Mouse (Mus musculus) mature B cell (primary cell): ENCODE results near the gene Tcl1b3.
"Not testable (repeated sequence)": the region's sequence is repeated elsewhere in the genome, so short reads cannot be mapped to it uniquely, and the experiment has no call there.

Experiments used
- in situ Hi-C: fragments of 300-500 bp; cut with MboI; formaldehyde crosslinking; loops from 2 replicates; pipeline ENCODE4 v1.14.3; 2019

Tcl1b3 gene

DNA sequence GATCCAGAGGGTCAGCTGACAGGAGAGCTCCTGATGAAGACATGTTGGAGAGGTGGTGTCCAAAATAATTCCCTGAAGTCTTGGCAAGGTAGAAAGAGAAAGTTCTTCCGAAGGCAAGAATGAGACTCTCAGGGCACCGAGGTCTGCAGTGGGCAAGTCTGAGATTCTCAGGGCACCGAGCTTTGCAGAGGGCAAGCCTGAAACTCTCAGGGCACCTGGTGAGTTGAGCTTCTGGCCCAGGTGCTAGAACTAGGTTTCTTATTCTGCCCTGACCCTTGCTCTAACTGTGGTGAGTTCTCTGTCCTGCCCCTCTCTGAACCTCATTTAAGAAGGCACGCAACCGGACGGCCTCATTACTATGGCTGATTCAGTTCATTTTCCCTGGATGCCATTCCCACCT, at the start of gene Tcl1b3:
Tcl1b3 (plus strand) TSS at position 301 of the 400 bp plus-strand sequence.
- in situ Hi-C loops, result not testable (repeated sequence)

DNA sequence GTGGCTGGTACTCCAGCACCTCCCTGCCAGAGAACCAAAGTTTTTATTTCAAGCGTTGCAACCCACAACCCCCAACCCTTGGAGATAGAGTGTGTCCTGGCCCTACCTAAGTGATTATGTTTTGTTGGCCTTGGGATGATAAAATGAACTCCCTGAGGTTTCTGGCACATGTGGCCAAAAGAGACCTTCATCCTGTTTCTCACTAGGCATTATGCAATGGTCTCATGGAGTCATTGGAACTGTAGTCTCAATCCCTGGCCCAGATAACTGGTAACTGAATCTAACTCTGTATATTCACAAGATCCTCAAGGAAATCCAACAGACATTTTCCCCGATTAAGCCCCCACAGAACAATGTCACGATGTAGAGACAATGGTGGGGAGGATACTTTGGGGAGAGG, 47.7 kb upstream of the Tcl1b3 start:
- in situ Hi-C loops, result no loop called here

DNA sequence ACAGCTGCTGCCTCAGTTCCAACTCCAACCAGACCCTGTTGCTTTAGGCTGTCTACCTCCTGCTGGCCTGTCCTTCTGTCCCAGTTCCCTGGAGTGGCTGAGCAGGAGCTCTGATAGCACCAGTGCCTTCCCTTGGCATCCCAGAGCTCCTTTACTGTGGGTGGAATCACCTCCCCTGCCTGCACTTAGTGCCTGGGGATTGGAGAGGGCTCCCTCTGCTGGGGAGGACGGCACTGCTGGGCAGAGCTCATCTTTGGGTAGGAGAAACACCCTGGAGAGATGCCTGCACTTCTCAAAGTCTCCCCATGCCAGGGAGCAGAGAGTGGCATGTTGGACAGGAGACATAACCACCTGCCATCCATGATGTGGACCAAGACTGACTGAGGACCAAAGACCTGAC, 45.9 kb upstream of the Tcl1b3 start:
- in situ Hi-C loops, result not testable (repeated sequence)

DNA sequence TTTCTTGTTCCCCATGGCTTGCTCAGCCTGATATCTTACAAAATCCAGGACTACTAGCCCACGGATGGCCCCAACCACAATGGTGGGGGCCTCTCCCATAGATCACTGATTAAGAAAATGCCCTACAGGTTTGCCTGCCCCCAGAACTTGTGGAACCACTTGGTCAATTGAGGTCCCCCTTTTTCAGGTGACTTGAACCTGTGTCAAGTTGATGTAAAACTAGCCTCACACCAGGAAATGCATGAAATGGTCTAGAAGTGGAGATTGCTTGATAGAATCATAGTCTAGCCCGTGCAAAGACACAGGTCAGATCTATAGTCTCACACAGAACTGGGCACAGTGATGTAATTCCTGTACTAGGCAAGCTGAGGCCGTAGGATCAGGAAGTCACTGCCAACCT, 45.1 kb upstream of the Tcl1b3 start, which contains the start of gene Tcl1b2:
Tcl1b2 (plus strand) TSS at position 301 of the 400 bp plus-strand sequence.
- in situ Hi-C loops, result no loop called here

DNA sequence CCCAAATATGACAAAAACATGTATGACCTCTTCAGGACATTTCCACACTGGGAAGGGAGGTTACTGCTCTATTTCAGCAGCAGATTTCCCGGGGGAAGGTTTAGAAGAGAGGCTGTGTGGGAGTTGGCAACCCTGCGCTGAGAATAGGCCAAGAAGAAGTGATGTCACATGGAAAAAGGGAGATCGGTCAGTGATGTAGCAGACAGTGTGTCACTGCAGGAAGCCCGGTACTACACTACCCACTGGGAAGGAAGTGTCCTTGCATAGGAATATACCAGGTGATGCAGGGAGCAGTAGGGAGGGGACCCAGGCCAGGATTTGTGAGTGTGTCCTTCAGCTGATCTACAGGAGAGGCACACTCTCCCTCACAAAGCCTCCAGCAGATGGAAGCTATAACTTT, 35.6 kb upstream of the Tcl1b3 start:
- in situ Hi-C loops, result not testable (repeated sequence)

DNA sequence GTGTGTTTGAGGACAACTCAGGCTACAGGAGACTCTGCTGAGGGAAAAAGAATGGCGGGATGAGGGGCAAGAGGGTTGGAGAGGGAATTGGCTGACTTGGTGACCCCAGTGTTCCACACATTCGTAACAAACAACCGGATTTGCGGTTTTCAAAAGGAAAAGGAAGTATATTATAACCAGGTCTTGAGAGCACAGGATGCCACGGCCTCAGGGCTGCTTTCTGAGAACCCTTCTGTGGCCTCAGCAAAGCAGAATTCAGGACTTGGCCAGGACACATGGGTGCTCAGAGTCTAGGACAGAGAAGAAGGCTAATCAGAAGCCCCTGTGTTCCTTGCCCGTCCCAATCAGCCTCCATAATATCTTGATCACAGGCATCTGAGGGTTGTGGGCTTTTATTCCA, 32.0 kb upstream of the Tcl1b3 start:
- in situ Hi-C loops, result no loop called here

DNA sequence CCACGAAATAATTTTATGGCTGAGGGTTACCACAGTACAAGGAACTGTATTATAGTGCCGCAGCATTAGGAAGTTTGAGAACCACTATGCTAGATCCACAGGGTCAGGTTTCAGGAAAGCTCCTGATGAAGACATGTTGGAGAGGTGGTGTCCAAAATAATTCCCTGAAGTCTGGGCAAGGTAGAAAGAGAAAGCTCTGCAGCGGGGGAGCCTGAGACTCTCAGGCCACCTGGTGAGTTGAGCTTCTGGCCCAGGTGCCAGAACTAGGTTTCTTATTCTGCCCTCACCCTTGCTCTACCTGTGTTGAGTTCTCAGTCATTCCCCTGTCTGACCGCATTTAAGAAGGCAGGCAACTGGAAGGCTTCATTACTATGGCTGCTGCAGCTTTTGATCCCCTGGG, 31.5 kb upstream of the Tcl1b3 start, which contains the start of gene Tcl1b1:
Tcl1b1 (plus strand) TSS at position 301 of the 400 bp plus-strand sequence.
- in situ Hi-C loops, result no loop called here

DNA sequence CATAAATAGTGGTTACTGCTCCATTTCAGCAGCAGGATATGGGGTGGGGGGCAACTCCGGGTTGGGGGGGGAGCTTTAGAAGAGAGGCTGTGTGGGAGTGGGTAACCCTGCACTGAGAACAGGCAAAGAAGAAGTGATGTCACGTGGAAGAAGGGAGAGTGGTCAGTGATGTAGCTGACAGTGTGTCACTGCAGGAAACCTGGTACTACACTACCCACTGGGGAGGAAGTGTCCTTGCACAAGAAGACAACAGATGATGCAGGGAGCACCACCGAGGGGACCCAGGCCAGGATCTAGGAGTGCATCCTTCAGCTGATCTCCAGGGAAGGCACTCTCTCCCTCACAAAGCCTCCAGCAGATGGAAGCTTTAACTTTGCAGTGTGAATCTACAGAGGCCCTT, 24.1 kb upstream of the Tcl1b3 start:
- in situ Hi-C loops, result no loop called here

DNA sequence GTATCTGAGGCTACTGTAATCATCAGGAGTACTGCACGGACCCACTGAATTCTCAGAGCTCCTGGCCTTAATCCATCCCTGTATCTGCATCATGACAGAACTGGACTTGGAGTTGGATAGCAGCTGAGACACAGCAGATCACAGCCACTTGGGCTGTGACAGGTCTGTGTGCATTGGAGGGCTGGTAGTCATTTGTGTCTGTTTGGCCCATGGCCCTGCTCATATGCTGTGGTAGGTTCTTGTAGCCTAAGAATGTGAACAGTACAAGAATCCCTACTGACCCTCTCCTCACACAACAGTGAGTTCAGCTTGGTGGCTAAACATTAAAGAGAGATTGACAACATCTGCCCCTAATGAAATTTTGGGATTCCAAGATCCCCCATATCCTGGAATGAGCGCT, 17.5 kb upstream of the Tcl1b3 start:
- in situ Hi-C loops, result no loop called here

DNA sequence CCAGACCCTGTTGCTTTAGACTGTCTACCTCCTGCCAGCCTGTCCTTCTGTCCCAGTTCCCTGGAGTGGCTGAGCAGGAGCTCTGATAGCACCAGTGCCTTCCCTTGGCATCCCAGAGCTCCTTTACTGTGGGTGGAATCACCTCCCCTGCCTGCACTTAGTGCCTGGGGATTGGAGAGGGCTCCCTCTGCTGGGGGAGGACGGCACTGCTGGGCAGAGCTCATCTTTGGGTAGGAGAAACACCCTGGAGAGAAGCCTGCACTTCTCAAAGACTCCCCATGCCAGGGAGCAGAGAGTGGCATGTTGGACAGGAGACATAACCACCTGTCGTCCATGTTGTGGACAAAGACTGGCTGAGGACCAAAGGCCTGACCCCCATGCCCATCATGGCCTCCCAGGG, 16.5 kb upstream of the Tcl1b3 start:
- in situ Hi-C loops, result not testable (repeated sequence)

DNA sequence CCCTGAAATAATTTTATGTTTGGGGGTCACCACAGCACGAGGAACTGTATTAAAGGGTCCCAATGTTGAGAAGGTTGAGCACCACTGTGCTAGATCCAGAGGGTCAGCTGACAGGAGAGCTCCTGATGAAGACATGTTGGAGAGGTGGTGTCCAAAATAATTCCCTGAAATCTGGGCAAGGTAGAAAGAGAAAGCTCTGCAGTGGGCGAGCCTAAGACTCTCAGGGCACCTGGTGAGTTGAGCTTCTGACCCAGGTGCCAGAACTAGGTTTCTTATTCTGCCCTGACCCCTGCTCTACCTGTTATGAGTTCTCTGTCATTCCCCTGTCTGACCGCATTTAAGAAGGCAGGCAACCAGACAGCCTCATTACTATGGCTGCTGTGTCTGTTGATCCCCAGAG, 14.8 kb upstream of the Tcl1b3 start, which contains the start of gene Tcl1b5:
Tcl1b5 (plus strand) TSS at position 301 of the 400 bp plus-strand sequence.
- in situ Hi-C loops, result not testable (repeated sequence)

DNA sequence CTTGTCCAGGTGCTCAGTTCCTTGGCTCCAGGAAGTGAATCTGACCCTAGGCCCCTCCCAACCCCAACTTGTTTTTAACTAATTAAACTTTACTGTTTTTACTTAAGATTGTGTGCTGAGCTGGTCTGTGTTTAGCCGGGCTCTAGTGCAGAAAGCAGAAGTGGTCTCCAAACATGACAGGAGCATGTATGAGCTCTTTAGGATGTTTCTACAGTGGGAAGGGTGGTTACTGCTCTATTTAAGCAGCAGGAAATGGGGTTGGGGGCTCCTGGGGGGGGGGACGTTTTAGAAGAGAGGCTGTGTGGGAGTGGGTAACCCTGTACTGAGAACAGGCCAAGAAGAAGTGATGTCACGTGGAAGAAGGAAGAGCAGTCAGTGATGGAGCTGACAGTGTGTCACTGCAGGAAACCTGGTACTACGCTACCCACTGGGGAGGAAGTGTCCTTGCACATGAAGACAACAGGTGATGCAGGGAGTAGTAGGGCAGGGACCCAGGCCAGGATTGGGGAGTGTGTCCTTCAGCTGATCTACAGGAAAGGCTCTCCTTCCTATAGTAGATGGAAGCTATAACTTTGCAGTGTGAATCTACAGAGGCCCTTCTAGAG, 9.7 kb upstream of the Tcl1b3 start:
- in situ Hi-C loops, result not testable (repeated sequence)

DNA sequence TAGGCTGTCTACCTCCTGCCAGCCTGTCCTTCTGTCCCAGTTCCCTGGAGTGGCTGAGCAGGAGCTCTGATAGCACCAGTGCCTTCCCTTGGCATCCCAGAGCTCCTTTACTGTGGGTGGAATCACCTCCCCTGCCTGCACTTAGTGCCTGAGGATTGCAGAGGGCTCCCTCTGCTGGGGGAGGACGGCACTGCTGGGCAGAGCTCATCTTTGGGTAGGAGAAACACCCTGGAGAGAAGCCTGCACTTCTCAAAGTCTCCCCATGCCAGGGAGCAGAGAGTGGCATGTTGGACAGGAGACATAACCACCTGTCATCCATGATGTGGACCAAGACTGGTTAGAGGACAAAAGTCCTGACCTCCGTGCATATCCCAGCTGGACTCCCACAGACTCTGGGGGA, 1.9 kb upstream of the Tcl1b3 start:
- in situ Hi-C loops, result not testable (repeated sequence)

DNA sequence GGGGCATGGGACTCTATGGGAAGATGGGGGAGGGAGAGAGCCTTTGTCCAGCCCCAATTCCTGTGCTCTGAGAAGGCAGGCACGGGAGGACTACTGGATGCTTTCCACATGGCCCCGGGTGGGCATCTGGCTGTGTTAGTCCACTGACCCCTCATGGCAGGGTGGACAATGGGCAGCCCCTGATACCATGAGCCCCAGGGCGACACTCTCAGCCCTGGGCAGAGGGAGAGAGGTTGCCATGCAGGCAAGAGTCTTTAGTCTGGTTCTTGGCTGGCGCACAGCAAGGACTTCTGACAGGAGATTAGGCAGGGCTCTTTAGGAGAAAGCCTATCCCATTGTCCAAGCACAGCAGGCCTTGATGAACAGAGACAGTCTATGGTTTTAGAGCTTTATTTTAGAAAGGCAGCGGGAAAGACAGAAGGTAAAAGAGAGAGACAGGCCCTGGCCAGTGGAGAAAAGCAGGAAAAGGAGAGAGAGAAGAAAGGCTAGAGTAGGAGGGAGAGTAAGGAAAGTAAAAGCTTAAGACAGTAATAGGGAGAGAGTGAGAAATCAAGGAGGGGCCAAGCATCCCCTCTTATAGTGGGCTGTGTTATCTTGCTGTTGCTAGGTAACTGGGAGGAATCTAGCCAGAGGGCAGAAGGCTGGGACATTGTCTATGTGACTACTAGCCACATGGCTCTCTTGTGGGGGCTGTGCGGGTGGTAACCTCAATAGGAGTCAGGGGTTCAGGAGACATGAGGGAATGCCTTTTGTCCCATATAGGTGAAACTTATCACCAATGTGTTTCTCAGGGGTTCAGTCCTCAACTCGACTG, 9.0 kb downstream of the Tcl1b3 start:
- in situ Hi-C loops, result not testable (repeated sequence)

DNA sequence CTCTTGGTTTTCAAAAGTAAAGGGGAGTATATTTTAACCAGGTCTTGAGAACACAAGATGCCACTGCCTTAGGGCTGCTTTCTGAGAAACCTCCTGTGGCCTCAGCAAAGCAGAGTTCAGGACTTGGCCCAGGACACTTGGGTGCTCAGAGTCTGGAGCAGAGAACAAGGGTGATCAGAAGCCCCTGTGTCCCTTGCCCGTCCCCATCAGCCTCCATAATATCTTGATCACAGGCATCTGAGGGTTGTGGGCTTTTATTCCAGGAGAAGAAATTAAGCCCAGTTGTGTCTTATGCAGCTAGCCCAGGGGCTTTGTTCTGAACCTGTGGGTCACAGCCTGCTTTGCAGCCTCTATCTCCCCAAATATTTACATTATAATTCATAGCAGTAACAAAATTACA, 10.8 kb downstream of the Tcl1b3 start, which contains the start of gene Tcl1b4:
Tcl1b4 (plus strand) TSS at position 301 of the 400 bp plus-strand sequence.
- in situ Hi-C loops, result not testable (repeated sequence)

DNA sequence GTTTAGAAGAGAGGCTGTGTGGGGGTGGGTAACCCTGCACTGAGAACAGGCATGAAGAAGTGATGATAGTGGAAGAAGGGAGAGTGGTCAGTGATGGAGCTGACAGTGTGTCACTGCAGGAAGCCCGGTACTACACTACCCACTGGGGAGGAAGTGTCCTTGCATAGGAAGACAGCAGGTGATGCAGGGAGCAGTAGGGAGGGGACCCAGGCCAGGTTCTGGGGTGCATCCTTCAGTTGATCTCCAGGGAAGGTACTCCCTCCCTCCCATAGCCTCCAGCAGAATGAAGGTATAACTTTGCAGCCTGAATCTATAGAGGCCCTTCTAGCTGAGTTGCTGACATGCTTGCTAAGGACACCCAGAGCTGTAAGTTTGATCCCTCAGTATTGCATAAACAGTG, 16.2 kb downstream of the Tcl1b3 start:
- in situ Hi-C loops, result no loop called here

DNA sequence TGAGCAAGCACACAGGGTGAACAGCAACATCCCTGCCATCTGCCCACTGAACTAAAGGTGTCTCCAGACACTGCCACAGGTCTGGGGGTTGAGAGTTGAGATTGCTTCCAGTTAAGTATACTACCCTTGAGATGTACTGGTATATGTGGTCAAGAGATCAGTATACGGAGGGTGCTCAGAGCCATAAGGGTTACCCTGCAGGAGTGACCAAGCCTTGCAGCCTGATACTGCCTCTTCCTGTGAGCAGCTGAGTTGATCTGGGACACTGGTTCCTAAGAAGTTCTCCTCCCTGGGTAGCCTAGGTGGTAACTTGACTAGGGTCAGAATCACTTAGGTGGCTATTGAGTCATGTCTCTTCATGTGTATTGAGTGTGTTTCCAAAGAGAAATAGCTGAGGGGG, 17.6 kb downstream of the Tcl1b3 start:
- in situ Hi-C loops, result no loop called here

DNA sequence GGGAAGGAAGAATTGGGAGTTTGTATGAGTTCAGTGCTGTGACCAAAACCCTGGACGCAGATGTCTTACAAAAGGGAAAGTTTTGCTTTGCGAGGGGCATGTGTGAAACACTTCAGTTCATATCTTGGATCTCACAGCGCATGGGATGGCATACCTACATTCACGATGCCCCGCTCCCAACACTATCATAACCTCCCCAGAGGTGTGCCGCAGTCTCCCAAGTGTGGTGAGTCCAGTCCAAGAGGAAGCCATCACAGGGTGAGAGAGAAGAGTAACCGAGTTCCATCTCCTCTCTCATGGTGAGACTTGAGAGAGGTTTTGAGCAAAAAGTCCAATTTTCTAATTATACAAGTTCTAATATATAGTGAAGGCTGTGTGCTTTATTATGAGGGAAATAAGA, 18.4 kb downstream of the Tcl1b3 start:
- in situ Hi-C loops, result no loop called here

DNA sequence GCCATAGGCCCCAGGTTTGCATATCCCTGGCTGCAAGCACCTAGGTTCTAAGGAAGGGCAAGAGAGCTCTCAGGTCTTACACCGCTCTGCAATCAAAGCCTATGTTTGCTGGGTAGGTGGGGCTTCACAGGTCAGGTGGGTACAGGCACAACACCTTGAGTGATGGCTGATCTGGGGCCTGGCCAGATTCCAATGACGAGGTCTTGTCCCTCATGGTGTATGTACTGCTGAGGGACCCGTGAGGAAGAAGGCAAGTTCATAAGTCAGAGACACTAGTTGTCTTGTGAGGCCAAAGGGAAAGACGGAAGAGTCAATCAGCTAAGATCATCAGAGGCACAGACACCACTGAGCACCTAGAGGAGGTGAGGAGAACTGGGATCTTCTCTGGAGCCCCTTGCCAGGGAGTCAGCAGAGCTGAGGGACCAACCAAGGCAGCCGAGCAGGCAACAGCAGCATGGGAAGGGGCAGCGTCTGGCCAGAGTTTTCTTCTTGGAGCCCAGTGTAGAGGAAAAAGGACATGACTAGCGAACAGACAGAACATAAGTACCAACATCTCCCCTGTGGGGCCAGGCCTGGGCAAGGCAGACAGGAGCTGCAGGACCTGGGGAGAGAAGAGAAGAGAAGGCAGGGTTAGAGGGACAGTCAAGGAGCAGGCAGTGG, 26.4 kb downstream of the Tcl1b3 start:
- in situ Hi-C loops, result no loop called here

DNA sequence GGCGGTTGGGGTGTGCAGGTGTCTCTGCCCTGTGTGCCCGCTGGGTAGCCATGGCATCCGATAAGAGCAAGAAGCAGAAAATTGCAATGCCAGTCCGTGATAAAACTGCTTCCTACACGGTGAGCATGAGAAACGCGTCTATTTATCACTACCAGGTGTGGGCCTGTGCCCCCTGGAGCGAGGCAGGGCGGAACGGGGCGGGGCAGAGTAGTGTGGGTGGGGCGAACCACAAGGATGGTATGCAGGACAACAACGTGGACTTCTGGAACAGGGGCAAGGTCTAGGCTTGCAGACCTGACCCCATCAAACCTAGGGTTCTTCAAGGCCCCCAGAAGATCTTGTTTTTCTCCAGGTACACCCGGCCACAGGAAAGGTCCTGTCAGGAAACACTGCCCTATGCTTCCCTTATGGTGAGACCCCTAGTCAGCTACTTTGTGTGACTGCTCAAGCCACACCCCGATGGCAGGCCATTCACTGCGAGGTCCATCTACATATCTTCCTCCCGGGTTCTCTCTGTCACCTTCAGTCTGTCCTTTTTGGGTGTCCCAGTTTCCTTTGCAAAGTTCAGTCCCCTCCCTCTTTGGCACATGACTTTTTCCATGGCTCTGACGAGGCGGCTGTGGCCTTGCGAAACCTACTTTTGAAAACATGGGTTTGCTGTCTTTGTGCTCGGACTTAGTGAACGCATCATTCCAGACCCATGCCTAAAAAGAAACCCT, 31.9 kb downstream of the Tcl1b3 start, which contains the start of gene Tcl1:
Tcl1 (minus strand) TSS at position 193 of the 719 bp plus-strand sequence.
- in situ Hi-C loops, result no loop called here

DNA sequence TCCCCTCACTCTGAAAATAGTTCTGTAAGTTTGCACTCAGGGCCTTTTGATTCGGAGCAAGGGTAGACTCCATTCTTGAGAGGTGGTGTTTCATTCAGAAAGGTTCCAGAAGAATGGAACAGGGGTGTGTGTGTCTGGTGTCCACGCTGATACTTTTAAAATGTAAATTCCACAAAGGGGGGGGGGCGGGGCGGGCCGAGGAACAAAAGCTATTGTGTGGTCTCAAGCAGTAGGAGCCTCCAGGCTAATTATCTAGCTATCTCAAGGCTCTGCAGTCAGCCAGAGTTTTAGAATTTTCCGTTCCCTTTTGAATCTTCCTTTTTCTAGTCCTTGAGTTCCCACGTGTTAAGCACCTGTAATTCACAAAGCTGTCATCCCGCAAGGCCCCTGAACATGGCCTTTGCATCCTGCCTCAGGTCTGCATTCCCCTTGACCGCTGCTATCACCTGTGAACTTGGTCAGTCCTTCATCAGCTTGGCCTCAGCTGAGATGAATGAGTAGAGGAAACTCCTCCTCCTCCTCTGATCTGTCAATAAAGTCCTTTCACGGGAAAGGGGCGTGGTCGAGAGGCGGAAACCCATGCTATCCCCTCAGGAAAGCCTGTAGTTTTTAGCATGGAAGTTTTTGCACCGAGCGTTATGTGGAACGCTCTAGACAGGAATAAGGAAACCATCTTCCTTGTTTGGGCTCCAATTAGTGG, 33.9 kb downstream of the Tcl1b3 start:
- in situ Hi-C loops, result no loop called here
